Comparison of ENCODE assay signal across 8 mouse cellular contexts in genomic region chr15:77037278-77038161, GRCm38 (mm10). TPM values are rescaled to one million over a fixed set of nuclear protein-coding genes. Genes with fewer than 3 reads are reported as not detected.
DNase-seq lines count a peak whose midpoint lies in the region; ATAC-seq and TF ChIP-seq lines count a peak whose summit lies in the region.

No protein-coding gene starts in this region.

- no peak for TF ChIP-seq CTCF in kidney, adult 2 months (conservative IDR thresholded peaks at IDR 0.05; ENCODE audit: insufficient read depth, insufficient read length, low read depth, low read length)
- no peak for TF ChIP-seq CTCF in small intestine, adult 2 months (IDR thresholded peaks at IDR 0.05; ENCODE audit: extremely low read depth, insufficient read length, insufficient replicate concordance, low read depth, low read length)

- no peaks in the 10 kb centered on the region for H3K4me1 ChIP-seq in kidney, adult 2 months (ENCODE audit: control insufficient read depth, insufficient read depth, low read length)
- H3K4me1 ChIP-seq in lung, embryonic 16.5 days (replicated peaks; ENCODE audit: control insufficient read depth, insufficient read depth, low read length): peaks cover 26% of the 10 kb centered on the region
- peaks cover 10% of the 10 kb centered on the region; the same call in 1 of the 2 replicates for H3K4me1 ChIP-seq in small intestine, adult 2 months (ENCODE audit: control insufficient read depth, insufficient read depth, insufficient read length, low read length)

- H3K27ac ChIP-seq in kidney, adult 2 months (ENCODE audit: insufficient read depth, low read depth, low read length): peak overlapping the region; percentile 83
- H3K27ac ChIP-seq in lung, embryonic 16.5 days (ENCODE audit: low read length): peak overlapping the region; percentile 99
- peak overlapping the region; percentile 92 for H3K27ac ChIP-seq in small intestine, adult 2 months (ENCODE audit: insufficient read depth, low read depth, low read length)

- no peak for TF ChIP-seq POLR2A in kidney, adult 2 months (IDR thresholded peaks at IDR 0.05; ENCODE audit: low read depth, low read length)
- TF ChIP-seq POLR2A in small intestine, adult 2 months (IDR thresholded peaks at IDR 0.05; ENCODE audit: low read depth, low read length): no peak

- peak; percentile 94 for DNase-seq in NIH3T3 (ENCODE audit: low read depth)
- peak; percentile 54 for DNase-seq in embryo, embryonic 9.5 days (ENCODE audit: extremely low spot score)
- DNase-seq in heart, adult 8-10 months (ENCODE audit: low spot score): peak; percentile 93
- peak; percentile 75 for DNase-seq in kidney, adult 2 months
- no peak for DNase-seq in right cerebral cortex, postnatal 4 days
- DNase-seq in frontal cortex, postnatal 10 days (ENCODE audit: low spot score in 2 of 2): no peak

- H3K4me3 ChIP-seq in kidney, adult 2 months (ENCODE audit: insufficient read depth, low read depth, low read length): no peak overlapping the region
- H3K4me3 ChIP-seq in lung, embryonic 16.5 days (ENCODE audit: low read length): no peak overlapping the region
- no peak overlapping the region for H3K4me3 ChIP-seq in small intestine, adult 2 months (ENCODE audit: low read depth, low read length)

- H3K9ac ChIP-seq in lung, embryonic 16.5 days (ENCODE audit: low read length): peak overlapping the region; percentile 64

- no peaks in the 10 kb centered on the region for H3K9me3 ChIP-seq in lung, embryonic 16.5 days (ENCODE audit: control insufficient read depth, low read length)

- no peaks in the 10 kb centered on the region for H3K36me3 ChIP-seq in kidney, adult 2 months (ENCODE audit: control insufficient read depth, insufficient read depth, low read length)
- no peaks in the 10 kb centered on the region for H3K36me3 ChIP-seq in lung, embryonic 16.5 days (ENCODE audit: control insufficient read depth, insufficient read depth, low read length)
- no peaks in the 10 kb centered on the region for H3K36me3 ChIP-seq in small intestine, adult 2 months (ENCODE audit: control insufficient read depth, insufficient read depth, low read length)

- ATAC-seq in lung, embryonic 16.5 days (ENCODE audit: low read depth): peak; percentile 81

- WGBS in kidney, adult 2 months: 25% methylated on average over 11 of the region's 11 CpGs
- WGBS in lung, embryonic 16.5 days: 8% methylated on average over 11 of the region's 11 CpGs
- WGBS in small intestine, adult 2 months: 48% methylated on average over 11 of the region's 11 CpGs

- no peaks in the 10 kb centered on the region for H3K27me3 ChIP-seq in kidney, adult 2 months (replicated peaks; ENCODE audit: control insufficient read depth, insufficient read depth, low read length)
- H3K27me3 ChIP-seq in lung, embryonic 16.5 days (ENCODE audit: control insufficient read depth, insufficient read depth, low read depth, low read length): no peaks in the 10 kb centered on the region
- no peaks in the 10 kb centered on the region for H3K27me3 ChIP-seq in small intestine, adult 2 months (ENCODE audit: control insufficient read depth, insufficient read depth, low read length)

- peak overlapping the region; percentile 9 for H3K4me2 ChIP-seq in lung, embryonic 16.5 days (ENCODE audit: low read depth, low read length)

RNA-seq across cellular contexts. Expression of gene Apol6, which starts 7.0 kb away (rescaled TPM):
- total RNA-seq in heart, adult 8-10 months (2022): 1 to 10 TPM in 2 of 4 experiments, under 1 TPM in 2; 0.49 to 1.5 (median 1.0) TPM
- polyA plus RNA-seq in kidney, adult 2 months (2012; rRNA removed): 4.8 and 6.4 TPM in 2 replicates
- 0.06 TPM in 1 of 2 replicates, not detected in the other for polyA plus RNA-seq in lung, embryonic 16.5 days (2015; fragmentation: Nextera tagmentation; extraction: Ambion mirVana)
- polyA plus RNA-seq in small intestine, adult 2 months (2012; rRNA removed): 0.39 and 0.53 TPM in 2 replicates

RNA-seq across cellular contexts. Expression of gene Mb, which starts 12.9 kb away (rescaled TPM):
- over 10,000 TPM; 20,391 to 21,800 (median 21,272) TPM for total RNA-seq in heart, adult 8-10 months (2022)
- polyA plus RNA-seq in kidney, adult 2 months (2012; rRNA removed): 1.6 and 123 TPM in 2 replicates
- 1.6 and 2.4 TPM in 2 replicates for polyA plus RNA-seq in lung, embryonic 16.5 days (2015; fragmentation: Nextera tagmentation; extraction: Ambion mirVana)
- polyA plus RNA-seq in small intestine, adult 2 months (2012; rRNA removed): not detected in 2 replicates

Comparison
In these comparisons a context has a peak if more than half of its experiments do, and no peak if none do; other contexts are left out.
1. DNase-seq: peak in NIH3T3 (single experiment), embryo, embryonic 9.5 days (single experiment), heart, adult 8-10 months (single experiment) and kidney, adult 2 months (single experiment); none in right cerebral cortex, postnatal 4 days (single experiment) and frontal cortex, postnatal 10 days (0 of 2).
2. Peak in every context shown above with its lines, with median percentiles within 50 percentile points of each other: H3K27ac ChIP-seq.